Mouse (Mus musculus): ENCODE data around the gene Sell.

DNA sequence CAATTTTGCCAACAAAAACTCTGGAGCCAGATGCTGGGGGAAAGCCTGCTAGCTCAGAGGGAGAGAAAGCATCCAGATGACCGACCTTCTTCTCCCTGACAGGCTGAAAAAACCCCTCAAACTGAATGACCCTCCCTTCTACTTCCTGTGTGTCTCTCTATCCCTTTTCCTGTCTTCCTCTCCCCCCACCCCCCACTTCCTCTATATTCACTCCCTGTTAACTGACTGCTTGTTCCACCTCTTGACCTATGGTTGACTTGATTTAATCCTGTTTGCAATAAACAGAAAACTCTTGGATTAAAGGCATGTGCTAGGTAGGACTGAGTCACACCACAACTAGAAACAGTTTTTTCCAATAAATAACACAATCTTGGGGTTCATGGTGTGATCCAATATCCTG, 47.2 kb upstream of the Sell start:
- TF ChIP-seq POLR2A (IDR thresholded peaks at IDR 0.05; ENCODE audit: low read depth, low read length) (no peak), CTCF (conservative IDR thresholded peaks at IDR 0.05; ENCODE audit: insufficient read depth, insufficient read length, low read depth, low read length) (no peak)

All from kidney, adult 2 months (tissue).